Mouse (Mus musculus) left cerebral cortex, adult 6 months (tissue): Measurements from ENCODE around the gene Tex38. TPM values are rescaled to one million over a fixed set of nuclear protein-coding genes. Genes with fewer than 3 reads are reported as not detected.

Experiments used
- long read RNA-seq, 2 experiments: library from polyadenylated mRNA; unstranded; transcript quantifications; one replicate each; pipeline ENCODE4 v2.0.0; 2019 to 2020
- polyA plus RNA-seq: library from polyadenylated mRNA; unstranded; fragments of <200 nt; fragmentation: Nextera tagmentation; gene quantifications from 2 replicates; pipeline ENCODE4 v1.2.3, GENCODE M21; 2021

Gene Tex38
- not detected in 2 replicates for polyA plus RNA-seq
- long read RNA-seq, experiment 1 = 0 reads
- long read RNA-seq, experiment 2 = 0 reads

GRCm38 (mm10) chr4:115780918-115781317, at the start of gene Tex38:
Gene Tex38 (minus strand): TSS chr4:115781018.

GRCm38 (mm10) chr4:115827888-115828571, 47.2 kb upstream of the Tex38 start, which contains the start of gene Mob3c:
Gene Mob3c (plus strand): TSS chr4:115828092.

GRCm38 (mm10) chr4:115784769-115785510, 4.1 kb upstream of the Tex38 start, which contains the start of gene Atpaf1:
Gene Atpaf1 (plus strand): TSS chr4:115784812.

GRCm38 (mm10) chr4:115737551-115738041, 43.2 kb downstream of the Tex38 start, which contains the start of gene Efcab14:
Gene Efcab14 (plus strand): TSS chr4:115737744.

Other genes with a start within 250 kb of the Tex38 start
- gene Cyp4a31, start 217.4 kb downstream of the Tex38 start, polyA plus RNA-seq = not detected in 2 replicates
- gene Cyp4a32, start 180.0 kb downstream of the Tex38 start, polyA plus RNA-seq = not detected in 2 replicates
- gene Cyp4b1, start 133.3 kb downstream of the Tex38 start, polyA plus RNA-seq = 0.56 and 0.89 TPM in 2 replicates
- gene Efcab14, start 43.3 kb downstream of the Tex38 start, polyA plus RNA-seq = 23.0 and 25.2 TPM in 2 replicates
- gene Atpaf1, start 3.8 kb upstream of the Tex38 start, polyA plus RNA-seq = 51.7 and 71.5 TPM in 2 replicates
- gene Mob3c, start 47.1 kb upstream of the Tex38 start, polyA plus RNA-seq = 5.8 and 7.4 TPM in 2 replicates
- 21.3 and 21.8 TPM in 2 replicates for gene Mknk1, start 58.2 kb upstream of the Tex38 start, polyA plus RNA-seq
- 0.14 and 0.18 TPM in 2 replicates for gene Kncn, start 103.4 kb upstream of the Tex38 start, polyA plus RNA-seq
- 0.21 and 0.53 TPM in 2 replicates for gene 6430628N08Rik, start 109.6 kb upstream of the Tex38 start, polyA plus RNA-seq
- gene Dmbx1, start 158.9 kb upstream of the Tex38 start, polyA plus RNA-seq = not detected in 2 replicates
- 53.3 and 74.4 TPM in 2 replicates for gene Faah, start 236.9 kb upstream of the Tex38 start, polyA plus RNA-seq